Mouse (Mus musculus): ENCODE measurements around the gene Snx29.

DNA sequence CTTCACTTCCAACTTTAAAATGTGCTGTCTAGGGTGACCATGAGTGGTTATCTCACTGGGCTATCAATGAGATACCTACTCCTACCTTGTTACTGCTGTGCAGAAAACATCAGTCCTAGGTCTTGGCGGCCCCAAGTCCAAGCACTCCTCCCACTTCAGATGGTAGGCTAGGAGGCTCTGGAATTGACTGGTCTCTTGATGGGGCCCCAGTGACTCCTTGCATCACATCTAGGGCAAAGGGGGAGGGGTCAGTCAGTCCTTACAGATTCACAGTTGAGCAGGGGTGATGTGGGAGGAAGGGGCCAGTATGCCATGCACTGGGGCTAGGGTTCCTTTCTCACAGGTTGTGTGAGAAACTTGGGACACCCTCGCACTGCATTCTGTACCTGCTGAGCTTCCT is 423.3 kb downstream of the Snx29 start:
- no peak for TF ChIP-seq CTCF (conservative IDR thresholded peaks at IDR 0.05 in 1 of 2, IDR thresholded peaks at IDR 0.05 in 1 of 2; ENCODE audit: low read depth in 2 of 2, low read length in 2 of 2)
- no peak for TF ChIP-seq MYC (IDR thresholded peaks at IDR 0.05; ENCODE audit: low read depth, low read length)
- no peak for TF ChIP-seq POLR2AphosphoS2 (IDR thresholded peaks at IDR 0.05; ENCODE audit: low read depth, low read length)
- no peak for TF ChIP-seq POLR2A (IDR thresholded peaks at IDR 0.05; ENCODE audit: low read depth, low read length)
- TF ChIP-seq USF2 (conservative IDR thresholded peaks at IDR 0.05; ENCODE audit: low read depth, low read length), result no peak
- TF ChIP-seq CHD2 (IDR thresholded peaks at IDR 0.05; ENCODE audit: low read length), result no peak
- no peak for TF ChIP-seq UBTF (IDR thresholded peaks at IDR 0.05; ENCODE audit: low read depth, low read length)
- TF ChIP-seq EP300 (IDR thresholded peaks at IDR 0.05; ENCODE audit: low read length), result no peak
- TF ChIP-seq SMC3 (IDR thresholded peaks at IDR 0.05; ENCODE audit: low read depth, low read length), result no peak

All from CH12.LX (cell line).